Mouse (Mus musculus): Measurements from ENCODE around the gene Cyp2c50. TPM values are rescaled to one million over a fixed set of nuclear protein-coding genes. Genes with fewer than 3 reads are reported as not detected.
"Not testable (repeated sequence)": the region's sequence is repeated elsewhere in the genome, so short reads cannot be mapped to it uniquely, and the experiment has no call there.

The Cyp2c50 gene
- not detected for total RNA-seq (2021)
- long read RNA-seq, experiment 1 = 0 reads
- long read RNA-seq, experiment 2 = 0 reads

- not testable (repeated sequence) for DNase-seq (ENCODE audit: low spot score in 2 of 2)
Measured at GRCm38 (mm10) chr19:40089421-40089820, at the start of gene Cyp2c50. Cyp2c50 (plus strand) TSS chr19:40089688.

- DNase-seq (ENCODE audit: low spot score in 2 of 2) = no peak
Measured at GRCm38 (mm10) chr19:40073701-40074100, 15.8 kb upstream of the Cyp2c50 start, which contains the start of gene Cyp2c54. Cyp2c54 (minus strand) TSS chr19:40073827.

GRCm38 (mm10) chr19:40088381-40088780 is 1.1 kb upstream of the Cyp2c50 start:
- DNase-seq (ENCODE audit: low spot score in 2 of 2) = no peak

- DNase-seq (ENCODE audit: low spot score in 2 of 2) = no peak
Measured at GRCm38 (mm10) chr19:40091111-40091510, 1.6 kb downstream of the Cyp2c50 start.

- not testable (repeated sequence) for DNase-seq (ENCODE audit: low spot score in 2 of 2)
Measured at GRCm38 (mm10) chr19:40119624-40120023, 30.1 kb downstream of the Cyp2c50 start.

- not testable (repeated sequence) for DNase-seq (ENCODE audit: low spot score in 2 of 2)
Measured at GRCm38 (mm10) chr19:40125165-40125564, 35.7 kb downstream of the Cyp2c50 start.

- not testable (repeated sequence) for DNase-seq (ENCODE audit: low spot score in 2 of 2)
Measured at GRCm38 (mm10) chr19:40126996-40127395, 37.5 kb downstream of the Cyp2c50 start.

Other genes starting within 250 kb of the Cyp2c50 start
- under 1 TPM in 1 of 2 experiments, not detected in 1; 0.31 TPM for gene Cyp2c69, start 202.9 kb upstream of the Cyp2c50 start, total RNA-seq (2021)
- gene Cyp2c37, start 97.3 kb upstream of the Cyp2c50 start, total RNA-seq (2021) = under 1 TPM in 1 of 2 experiments, not detected in 1; 0.29 TPM
- not detected for gene Cyp2c54, start 15.9 kb upstream of the Cyp2c50 start, total RNA-seq (2021)
- under 1 TPM; 0.32 to 0.70 TPM for gene Cyp2c70, start 97.6 kb downstream of the Cyp2c50 start, total RNA-seq (2021)
- gene Pdlim1, start 182.2 kb downstream of the Cyp2c50 start, total RNA-seq (2021) = 100 to 1,000 TPM; 219 to 227 TPM